Mouse (Mus musculus) heart, adult 8-10 months (tissue): ENCODE measurements around the gene Psmd1. TPM values are rescaled to one million over a fixed set of nuclear protein-coding genes. Genes with fewer than 3 reads are reported as not detected.

Experiments used
- DNase-seq: peaks from one replicate; pipeline ENCODE4 v3.0.0; 2022; ENCODE audit warnings: low spot score
- total RNA-seq, 4 experiments: library from RNA; stranded (reverse); gene quantifications; 2 replicates each; pipeline ENCODE4 v1.2.4; 2022

Gene Psmd1
- total RNA-seq, 4 experiments from 2014 or later: 95.7 to 115 (median 109) TPM

DNA sequence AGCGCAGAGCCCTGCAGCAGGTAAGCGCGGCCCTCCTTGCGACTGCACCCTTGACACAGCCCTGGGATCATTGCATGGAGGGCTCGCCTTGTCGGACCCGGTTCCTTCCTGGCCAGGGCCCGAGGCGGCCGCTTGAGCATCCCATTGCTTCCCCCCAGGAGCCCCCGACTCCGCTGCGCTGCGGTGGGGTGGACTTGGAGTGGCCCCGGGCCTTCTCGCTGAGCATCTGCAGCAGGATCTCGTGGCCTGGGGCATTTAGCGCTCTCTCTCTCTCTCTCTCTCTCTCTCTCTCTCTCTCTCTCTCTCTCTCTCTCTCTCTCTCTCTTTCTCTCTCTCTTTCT lies 90.6 kb downstream of the Psmd1 start:
- DNase-seq: no peak

DNA sequence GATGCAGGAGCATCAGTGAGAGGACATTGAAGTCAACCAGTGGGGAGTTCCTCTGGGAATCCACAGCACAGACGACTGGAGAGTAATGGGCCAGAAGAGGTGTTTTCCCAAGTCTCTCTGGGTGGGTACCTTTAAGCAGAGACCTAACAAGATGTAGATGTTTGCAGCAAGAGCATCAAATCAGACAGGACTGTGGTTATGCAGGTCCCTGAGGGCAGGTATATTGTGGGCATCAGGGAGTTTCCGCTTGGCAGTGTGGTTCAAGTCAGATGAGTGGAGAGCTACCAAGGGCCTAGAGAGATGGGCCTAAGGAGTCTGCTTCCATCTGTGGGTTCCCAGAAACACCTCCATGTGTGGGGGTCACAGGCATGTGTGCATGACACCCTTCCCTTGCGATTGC lies 91.9 kb downstream of the Psmd1 start:
- no peak for DNase-seq

DNA sequence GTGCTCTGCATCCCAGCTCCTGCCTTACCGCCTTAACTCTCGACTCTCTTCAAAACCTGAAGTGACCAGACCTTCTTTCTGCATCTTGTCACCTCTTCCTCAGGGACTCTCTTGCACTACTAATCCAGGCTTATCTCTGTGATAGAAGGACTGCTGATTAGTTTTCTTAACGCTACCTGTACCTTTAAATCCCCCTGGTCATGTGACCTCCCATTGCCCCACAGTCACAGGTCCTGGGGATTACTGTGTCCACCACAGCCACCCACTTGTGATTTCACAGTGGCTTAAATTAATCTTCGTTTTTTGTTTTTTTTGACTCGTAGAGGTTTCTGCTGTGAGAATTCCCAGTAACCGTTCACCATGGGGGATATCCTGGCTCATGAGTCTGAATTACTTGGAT lies 92.4 kb downstream of the Psmd1 start:
- DNase-seq: no peak

DNA sequence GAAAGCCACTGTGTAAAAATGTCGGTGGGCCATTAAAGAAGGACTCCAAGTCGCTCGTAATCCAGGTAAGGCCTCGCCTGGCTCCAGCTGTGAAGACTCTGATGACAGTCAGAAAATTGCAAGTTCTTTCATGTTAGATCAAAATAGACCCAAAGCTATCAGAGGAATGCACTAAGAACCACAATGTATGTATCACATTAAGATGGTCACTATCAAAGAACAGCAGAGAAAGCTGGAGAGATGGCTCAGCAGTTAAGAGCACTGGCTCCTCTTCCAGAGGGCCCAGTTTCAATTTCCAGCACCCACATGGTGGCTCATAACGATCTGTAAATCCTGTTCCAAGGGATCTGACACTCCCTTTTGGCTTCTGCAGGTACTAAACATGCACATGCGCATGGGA lies 95.9 kb downstream of the Psmd1 start:
- DNase-seq: no peak

DNA sequence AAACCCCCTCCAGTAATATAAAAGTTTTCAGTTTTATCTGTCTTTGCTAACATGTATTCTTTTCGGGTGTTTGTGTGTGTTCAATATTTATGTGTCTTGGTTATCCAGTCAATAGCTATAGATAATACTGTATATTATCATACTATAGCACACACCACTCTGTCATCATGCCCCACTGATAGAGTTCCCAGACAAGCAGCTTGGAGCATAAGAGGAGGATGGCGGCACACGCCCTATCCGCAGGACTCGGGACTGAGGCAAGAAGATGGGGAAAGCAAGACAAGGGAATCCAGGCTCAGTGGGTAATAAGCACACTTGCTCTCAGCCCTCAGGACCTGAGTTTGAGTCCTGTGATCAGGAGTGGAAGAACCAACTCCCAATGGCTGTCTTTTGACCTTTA lies 96.3 kb downstream of the Psmd1 start:
- DNase-seq: no peak

DNA sequence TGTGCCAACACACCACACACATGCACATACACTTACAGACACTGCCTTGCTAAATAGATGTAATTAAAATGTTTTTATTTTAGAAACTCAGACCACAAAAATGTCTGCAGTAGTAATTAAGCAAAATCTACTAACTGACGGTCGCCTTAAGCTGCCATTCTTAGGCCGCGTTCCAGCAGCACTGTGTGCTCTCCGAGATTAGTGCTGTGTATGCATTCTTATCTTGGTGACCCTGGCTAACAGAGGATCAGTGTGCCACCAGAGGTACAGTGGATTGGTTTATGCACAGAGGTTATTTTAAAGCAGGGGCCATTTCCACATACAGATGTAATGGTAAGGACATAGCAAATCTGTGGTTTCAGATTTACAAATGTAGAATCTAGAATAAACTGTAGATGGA lies 96.9 kb downstream of the Psmd1 start:
- DNase-seq: no peak

DNA sequence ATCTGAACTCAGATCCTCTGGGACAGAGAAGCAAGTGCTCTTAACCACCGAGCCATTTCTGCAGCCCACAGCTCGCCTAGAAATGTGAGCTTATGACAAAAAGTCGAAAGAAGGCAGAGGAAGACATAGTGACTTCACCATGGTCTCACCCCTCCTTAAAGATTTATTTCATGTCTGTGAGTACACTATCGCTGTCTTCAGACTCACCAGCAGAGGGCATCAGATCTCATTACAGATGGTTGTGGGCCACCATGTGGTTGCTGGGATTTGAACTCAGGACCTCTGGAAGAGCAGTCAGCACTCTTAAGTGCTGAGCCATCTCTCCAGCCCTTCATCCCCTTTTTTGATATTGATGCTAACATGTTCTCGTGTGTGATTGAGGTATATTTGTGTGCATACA lies 110.4 kb downstream of the Psmd1 start:
- no peak for DNase-seq

DNA sequence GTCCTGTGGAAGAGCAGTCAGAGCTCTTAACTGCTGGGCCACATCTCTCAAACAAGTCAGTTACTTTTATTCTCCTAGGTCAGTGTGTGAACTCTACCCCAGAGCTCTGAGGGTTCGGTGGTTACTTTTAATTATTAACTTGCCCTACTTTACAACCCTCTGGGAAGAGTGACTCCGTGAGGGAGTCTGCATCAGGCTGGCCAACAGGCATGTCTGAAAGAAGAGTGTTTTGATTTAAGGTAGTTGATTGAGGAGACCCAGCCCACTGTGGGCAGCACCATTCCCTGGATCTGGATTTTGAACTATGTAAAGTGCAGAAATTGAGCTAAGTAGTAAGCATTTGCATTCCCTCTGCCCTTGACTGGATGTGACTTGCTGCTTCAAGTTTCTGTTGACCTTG lies 111.9 kb downstream of the Psmd1 start:
- no peak for DNase-seq

DNA sequence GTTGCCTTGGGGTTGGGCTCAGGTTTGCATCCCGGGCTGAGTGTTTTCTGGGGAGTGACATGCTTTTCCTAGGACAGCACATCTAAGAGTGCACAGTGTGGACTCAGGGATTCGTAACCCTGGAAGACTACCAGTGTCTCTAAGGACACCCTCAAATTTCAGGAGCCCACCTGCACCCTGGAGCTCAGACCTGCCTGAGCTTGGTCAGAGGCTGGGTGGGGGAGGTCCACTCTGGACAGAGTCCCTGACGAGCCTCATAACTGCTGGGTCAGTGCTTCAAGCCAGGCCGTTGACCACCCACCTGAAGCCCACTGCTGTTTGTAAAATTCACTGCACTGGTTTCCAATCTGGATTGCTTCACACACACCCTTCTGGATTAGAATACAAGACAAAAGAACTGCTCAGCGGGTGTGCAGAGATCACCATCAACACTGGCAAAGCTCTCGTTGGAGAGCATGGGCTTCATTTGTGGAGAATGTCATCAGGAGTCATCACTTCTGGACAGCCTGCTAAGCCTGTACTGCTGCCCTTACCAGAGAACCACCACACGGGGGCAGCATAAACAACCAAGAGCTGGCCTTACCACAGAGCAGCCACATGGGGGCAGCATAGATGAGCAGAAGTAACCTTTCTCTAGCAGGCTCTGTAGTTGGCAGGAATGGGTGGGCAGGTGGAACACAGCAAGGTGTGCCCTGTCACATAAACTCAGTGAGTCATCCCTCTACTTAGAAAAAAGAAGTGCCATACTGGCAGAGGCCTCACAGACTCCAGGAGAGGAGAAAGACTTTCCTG lies 114.5 kb downstream of the Psmd1 start:
- DNase-seq: peak; percentile 71

DNA sequence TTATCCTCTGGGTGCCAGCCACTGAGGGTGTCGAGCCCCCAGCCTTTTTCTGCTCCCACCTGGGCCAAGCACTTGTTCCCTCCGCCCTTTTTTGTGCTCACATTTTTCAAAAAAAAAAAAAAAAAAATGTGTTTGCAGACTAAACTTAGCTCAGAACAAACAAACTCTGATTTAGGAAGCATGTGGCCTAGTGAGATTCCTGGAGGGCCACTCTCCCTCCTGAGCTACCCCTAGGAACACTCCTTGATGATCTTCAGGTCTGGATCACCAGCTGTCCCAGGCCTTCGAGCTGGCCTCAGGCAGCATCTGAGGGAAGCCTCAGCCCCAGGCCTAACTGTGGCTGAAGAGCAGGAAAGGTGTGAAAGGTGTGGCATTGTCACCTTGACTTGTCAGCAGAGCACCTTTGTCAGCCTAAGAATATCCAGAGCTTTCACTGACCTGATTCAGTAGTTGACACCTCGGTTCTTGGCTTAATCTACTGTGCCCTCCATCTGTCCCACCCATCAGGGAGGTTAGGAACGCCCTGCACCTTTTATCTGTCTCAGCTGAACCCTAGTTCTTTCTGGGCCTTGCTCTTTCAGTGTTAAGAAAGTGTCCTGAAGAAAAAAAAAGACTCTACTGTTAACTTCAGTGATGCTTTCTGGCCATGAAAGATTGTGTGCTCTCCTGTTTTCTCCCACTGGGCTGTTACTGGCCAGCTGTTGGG lies 118.0 kb downstream of the Psmd1 start:
- DNase-seq: no peak

DNA sequence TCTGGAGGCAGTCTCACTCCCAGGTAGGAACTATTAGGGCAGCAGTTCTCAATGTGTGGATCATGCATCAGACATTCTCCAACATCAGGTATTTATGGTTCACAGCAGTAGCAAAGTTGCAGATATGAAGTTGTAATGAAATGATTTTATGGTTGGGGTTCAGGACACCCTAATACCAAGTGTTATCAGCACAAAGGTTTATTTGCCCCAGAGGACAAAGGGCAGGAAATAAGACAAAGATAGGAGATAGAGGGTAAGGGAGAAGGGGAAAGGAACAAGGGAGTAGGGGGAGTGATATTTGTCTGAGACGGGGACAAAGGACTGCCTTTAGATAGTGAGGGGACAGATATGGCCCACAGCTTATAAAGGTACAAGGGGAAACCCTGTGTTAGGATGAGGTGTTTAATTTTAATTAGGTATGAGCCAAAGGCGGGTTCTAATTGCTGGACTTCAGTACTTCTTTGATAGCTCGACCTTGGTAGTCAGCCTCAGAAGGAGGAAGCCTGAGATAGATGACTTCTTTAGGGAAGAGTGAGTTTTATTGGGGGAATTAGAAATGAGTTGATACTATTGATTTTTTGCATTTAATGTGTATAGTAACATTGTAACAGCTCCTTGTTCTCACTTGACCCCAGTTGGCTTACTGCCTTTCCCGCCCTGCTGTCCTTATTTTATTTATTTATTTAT lies 119.5 kb downstream of the Psmd1 start:
- DNase-seq: no peak

DNA sequence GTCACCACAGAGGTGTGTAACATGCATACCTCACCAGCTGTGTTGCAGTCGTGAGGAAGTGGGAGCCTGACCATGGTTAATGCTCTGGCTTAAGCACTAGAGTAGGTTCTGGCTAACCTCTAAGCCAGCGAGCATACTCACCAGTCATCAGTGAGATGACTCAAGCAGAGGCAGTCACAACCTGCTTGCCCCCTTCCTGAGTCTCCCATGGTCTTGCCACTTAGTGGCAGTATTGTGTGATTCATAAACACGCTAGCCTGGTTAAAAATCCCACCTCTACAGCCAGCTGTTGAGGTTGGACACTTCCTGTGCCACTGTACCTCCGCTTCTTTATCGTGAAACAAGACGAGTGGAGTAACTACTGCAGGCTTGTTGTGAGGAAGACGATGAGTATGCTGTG lies 122.6 kb downstream of the Psmd1 start:
- DNase-seq: no peak

DNA sequence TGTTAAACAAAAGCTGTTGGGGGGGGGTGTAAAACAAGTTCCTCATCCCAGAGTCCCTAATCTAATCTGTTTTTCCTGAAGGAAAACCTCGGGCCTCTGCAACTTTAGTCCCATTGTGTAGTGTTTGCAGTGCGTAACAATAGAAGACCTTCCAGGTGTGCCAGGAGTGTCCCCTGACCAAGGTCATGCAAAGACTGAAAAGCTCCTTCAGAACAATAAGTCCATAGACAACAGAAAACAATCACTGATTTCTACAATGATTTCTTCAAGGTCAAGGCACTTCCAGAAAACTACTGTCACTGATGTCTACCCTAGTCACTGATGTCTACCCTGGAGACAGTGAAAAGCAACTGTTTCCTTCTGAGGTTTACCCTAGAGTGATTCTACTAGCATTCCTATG lies 123.7 kb downstream of the Psmd1 start:
- DNase-seq: no peak

DNA sequence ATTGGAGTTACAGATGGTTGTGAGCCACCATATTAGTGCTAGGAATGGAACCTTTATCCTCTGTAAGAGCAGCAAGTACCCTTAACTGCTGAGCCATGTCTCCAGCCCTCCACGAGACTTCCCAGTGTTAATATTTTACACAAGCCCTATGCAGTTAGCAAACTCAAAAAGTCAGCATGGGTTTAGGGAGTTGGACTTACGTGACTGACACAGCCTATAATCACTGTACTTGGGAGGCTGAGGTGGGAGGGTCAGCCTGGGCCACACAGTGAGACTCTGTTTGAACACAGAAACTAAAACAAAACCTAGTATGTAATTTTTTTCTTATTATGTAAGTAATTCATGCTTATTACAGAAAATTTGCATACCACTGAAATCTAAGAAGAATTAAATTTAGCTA lies 124.1 kb downstream of the Psmd1 start:
- no peak for DNase-seq

Other genes starting within 250 kb of the Psmd1 start
- 10 to 100 TPM; 56.7 to 61.6 (median 58.2) TPM for gene Itm2c, start 170.1 kb upstream of the Psmd1 start, total RNA-seq
- not detected for gene 4933407L21Rik, start 135.9 kb upstream of the Psmd1 start, total RNA-seq
- gene Gpr55, start 103.4 kb upstream of the Psmd1 start, total RNA-seq: under 1 TPM in 1 of 4 experiments, not detected in 3; 0.09 TPM
- not detected for gene Spata3, start 47.6 kb upstream of the Psmd1 start, total RNA-seq
- gene 2810459M11Rik, start 18.5 kb upstream of the Psmd1 start, total RNA-seq: not detected
- under 1 TPM; 0.27 to 0.78 (median 0.52) TPM for gene Htr2b, start 47.6 kb downstream of the Psmd1 start, total RNA-seq
- 1 to 10 TPM in 3 of 4 experiments, under 1 TPM in 1; 0.76 to 2.9 (median 1.4) TPM for gene Gm21972, start 69.2 kb downstream of the Psmd1 start, total RNA-seq
- gene Armc9, start 90.4 kb downstream of the Psmd1 start, total RNA-seq: 1 to 10 TPM; 2.4 to 3.5 (median 2.9) TPM
- under 1 TPM; 0.38 to 0.81 (median 0.51) TPM for gene B3gnt7, start 238.4 kb downstream of the Psmd1 start, total RNA-seq